Mouse (Mus musculus) liver, embryonic 11.5 days (tissue): Measurements from ENCODE around the gene Ttll3. TPM values are rescaled to one million over a fixed set of nuclear protein-coding genes. Genes with fewer than 3 reads are reported as not detected.

Source experiments
- ATAC-seq: fragments of 200-750 bp; cut with Nextera tagmentation; replicated peaks from 2 replicates; pipeline ENCODE4 v1.8.0; 2017; ENCODE audit warnings: moderate number of reproducible peaks, mild to moderate bottlenecking, moderate TSS enrichment, moderate library complexity; ENCODE audit not compliant: low FRiP score
- DNase-seq: peaks from one replicate; pipeline ENCODE4 v3.0.0-alpha.2; 2017; ENCODE audit warnings: low spot score
- H3K27ac ChIP-seq: fragments of 300-500 bp; sonication (generic); 2 replicates; pipeline ENCODE4 v1.5.1; 2014; ENCODE audit warnings: mild to moderate bottlenecking, low read depth, low read length, control low read depth
- H3K27me3 ChIP-seq: fragments of 300-500 bp; sonication (generic); replicated peaks from 2 replicates; pipeline ENCODE4 v1.6.1; 2014; ENCODE audit warnings: low read length, mixed read lengths; ENCODE audit not compliant: control insufficient read depth, insufficient read depth
- H3K36me3 ChIP-seq: fragments of 300-500 bp; sonication (generic); 2 replicates; pipeline ENCODE4 v1.6.1; 2014; ENCODE audit warnings: mild to moderate bottlenecking, low read length, moderate library complexity, mixed read lengths; ENCODE audit not compliant: control insufficient read depth, insufficient read depth
- H3K4me1 ChIP-seq: fragments of 300-500 bp; sonication (generic); replicated peaks from 2 replicates; pipeline ENCODE4 v1.6.1; 2014; ENCODE audit warnings: low read length, mixed read lengths; ENCODE audit not compliant: control insufficient read depth, insufficient read depth
- H3K4me2 ChIP-seq: fragments of 300-500 bp; sonication (generic); 2 replicates; pipeline ENCODE4 v1.6.1; 2014; ENCODE audit warnings: mild to moderate bottlenecking, control low read depth, moderate library complexity
- H3K4me3 ChIP-seq: fragments of 300-500 bp; sonication (generic); 2 replicates; pipeline ENCODE4 v1.5.1; 2014; ENCODE audit warnings: low read depth, low read length, control low read depth
- H3K9ac ChIP-seq: fragments of 300-500 bp; sonication (generic); 2 replicates; pipeline ENCODE4 v1.6.1; 2014; ENCODE audit warnings: low read depth, low read length, control low read depth
- H3K9me3 ChIP-seq: fragments of 300-500 bp; sonication (generic); 2 replicates; pipeline ENCODE4 v1.6.1; 2016; ENCODE audit warnings: low read length, inconsistent platforms, mixed read lengths; ENCODE audit not compliant: control insufficient read depth
- WGBS: fragments of 180-500 bp; shearing (Covaris S2); extraction: QIAGEN DNeasy Blood & Tissue Kit; methylation state at CpG from one replicate; pipeline ENCODE4 v1.1.7; 2014; 5-methylcytosine and 5-hydroxymethylcytosine counted together
- polyA plus RNA-seq: library from polyadenylated mRNA; unstranded; fragments of >200 nt; fragmentation: Nextera tagmentation; extraction: Ambion mirVana; gene quantifications from 2 replicates; pipeline ENCODE4 v1.2.1, GENCODE M21; 2014

Gene Ttll3
- polyA plus RNA-seq, 1 experiment from 2014 or later, result 2.4 TPM

DNA sequence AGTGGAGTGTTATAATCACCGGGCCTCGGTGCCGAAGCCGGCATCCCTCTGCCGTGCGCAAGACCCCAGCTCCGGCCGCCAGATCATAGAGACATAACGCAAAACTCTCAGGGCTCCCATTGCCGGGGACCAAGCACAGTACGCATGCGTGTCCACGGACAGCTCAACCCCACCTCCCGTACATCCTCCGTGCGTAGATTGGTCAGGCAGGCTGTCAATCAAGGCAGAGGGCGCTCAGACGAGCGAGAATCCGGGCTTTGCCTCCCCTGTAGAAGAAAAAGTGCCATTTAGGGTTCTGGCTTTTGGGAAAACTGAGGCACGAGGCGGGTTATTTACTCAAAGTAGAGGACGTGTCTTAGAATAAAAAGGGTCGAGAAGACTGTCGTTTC lies 30.1 kb downstream of the Ttll3 start, which contains the start of gene Rpusd3:
Rpusd3 (minus strand) TSS at position 142 of the 389 bp plus-strand sequence.
- Histone ChIP-seq H3K9me3 (no peaks in the 10 kb centered on the region), H3K9ac (peak within 1 kb of the TSS; percentile 90), H3K4me2 (peak within 1 kb of the TSS; percentile 99), H3K4me3 (peak within 1 kb of the TSS; percentile 78), H3K27ac (peak within 1 kb of the TSS; percentile 38; the same call in 1 of the 2 replicates), H3K36me3 (no peaks in the 10 kb centered on the region; the same call in 1 of the 2 replicates), H3K27me3 (no peaks in the 10 kb centered on the region), H3K4me1 (peaks cover 13% of the 10 kb centered on the region)
- WGBS, result under 1% methylated on average over 25 of the region's 25 CpGs
- ATAC-seq (peak; percentile 97), DNase-seq (peak; percentile 90)

DNA sequence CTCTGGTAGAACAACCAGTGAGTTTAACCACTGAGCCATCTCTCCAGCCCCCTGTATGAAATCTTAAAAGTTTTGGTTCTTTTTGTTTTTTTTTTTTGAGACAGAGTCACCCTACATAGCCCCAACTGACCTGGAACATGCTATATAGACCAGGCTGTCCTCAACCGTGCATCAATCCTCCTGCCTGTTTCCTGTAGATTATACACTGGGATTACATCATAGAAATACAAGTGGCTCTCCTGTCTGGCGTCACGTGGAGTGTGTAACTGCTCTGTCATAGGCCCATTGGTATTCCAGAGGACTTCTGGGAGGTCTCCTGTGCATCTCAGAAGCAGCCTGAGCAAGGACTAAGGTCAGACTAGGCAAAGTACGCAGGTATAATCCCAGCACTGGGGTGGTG lies 33.9 kb downstream of the Ttll3 start:
- Histone ChIP-seq H3K27ac (no peak overlapping the region), H3K27me3 (no peaks in the 10 kb centered on the region), H3K4me3 (no peak overlapping the region), H3K36me3 (no peaks in the 10 kb centered on the region), H3K4me1 (peaks cover 6% of the 10 kb centered on the region), H3K9me3 (no peaks in the 10 kb centered on the region), H3K4me2 (no peak overlapping the region), H3K9ac (no peak overlapping the region)
- 45% methylated on average over 4 of the region's 4 CpGs for WGBS
- no peak for DNase-seq
- ATAC-seq, result no peak

DNA sequence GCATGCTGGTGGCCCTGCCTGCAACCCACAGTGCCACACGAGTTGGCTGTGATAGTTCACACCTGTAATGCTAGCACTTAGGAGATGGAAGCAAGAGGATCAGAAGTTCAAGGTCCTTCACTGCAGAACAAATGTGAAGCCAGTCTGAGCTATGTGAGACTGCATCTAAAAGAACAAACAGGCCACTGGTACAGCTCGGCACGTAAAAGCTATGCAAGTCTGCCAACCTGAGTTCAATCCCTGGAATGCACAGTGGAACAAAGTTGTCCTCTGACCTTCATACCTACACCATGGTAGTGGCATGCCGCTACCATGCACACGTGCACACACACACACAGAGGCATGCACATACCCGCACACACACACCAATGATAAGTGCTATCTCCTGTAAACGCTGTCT lies 35.1 kb downstream of the Ttll3 start:
- no peak overlapping the region for H3K27ac ChIP-seq
- H3K9me3 ChIP-seq, result no peaks in the 10 kb centered on the region
- no peak overlapping the region for H3K4me2 ChIP-seq
- no peak overlapping the region for H3K4me3 ChIP-seq
- DNase-seq, result no peak
- no peaks in the 10 kb centered on the region for H3K27me3 ChIP-seq
- no peak for ATAC-seq
- H3K9ac ChIP-seq, result no peak overlapping the region
- H3K4me1 ChIP-seq, result no peaks in the 10 kb centered on the region
- 72% methylated on average over 7 of the region's 7 CpGs for WGBS
- no peaks in the 10 kb centered on the region for H3K36me3 ChIP-seq

DNA sequence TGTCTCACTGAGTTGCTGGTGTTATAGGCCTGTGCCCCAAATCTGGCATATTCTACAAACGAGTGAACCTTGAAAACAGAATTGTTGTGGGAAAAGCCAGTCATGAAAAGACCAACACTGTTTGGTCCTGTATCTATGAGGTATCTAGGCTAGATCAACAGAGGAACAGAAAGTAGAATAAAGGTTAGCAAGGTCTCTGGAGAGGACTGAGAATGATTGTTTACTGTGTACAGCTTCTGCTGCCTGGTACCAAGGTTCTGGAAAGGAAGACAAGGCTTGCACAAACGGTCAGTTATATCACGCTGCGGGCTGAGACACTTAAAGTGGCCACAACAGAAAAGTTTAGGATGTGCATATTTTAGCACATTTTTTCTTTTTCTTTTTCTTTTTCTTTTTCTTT lies 37.6 kb downstream of the Ttll3 start:
- no peaks in the 10 kb centered on the region for H3K36me3 ChIP-seq
- H3K4me1 ChIP-seq, result no peaks in the 10 kb centered on the region
- no peaks in the 10 kb centered on the region for H3K9me3 ChIP-seq
- DNase-seq, result no peak
- no peak overlapping the region for H3K27ac ChIP-seq
- no peaks in the 10 kb centered on the region for H3K27me3 ChIP-seq
- ATAC-seq, result no peak
- H3K4me2 ChIP-seq, result no peak overlapping the region
- WGBS, result 91% methylated on average over 4 of the region's 4 CpGs
- H3K4me3 ChIP-seq, result no peak overlapping the region
- no peak overlapping the region for H3K9ac ChIP-seq

DNA sequence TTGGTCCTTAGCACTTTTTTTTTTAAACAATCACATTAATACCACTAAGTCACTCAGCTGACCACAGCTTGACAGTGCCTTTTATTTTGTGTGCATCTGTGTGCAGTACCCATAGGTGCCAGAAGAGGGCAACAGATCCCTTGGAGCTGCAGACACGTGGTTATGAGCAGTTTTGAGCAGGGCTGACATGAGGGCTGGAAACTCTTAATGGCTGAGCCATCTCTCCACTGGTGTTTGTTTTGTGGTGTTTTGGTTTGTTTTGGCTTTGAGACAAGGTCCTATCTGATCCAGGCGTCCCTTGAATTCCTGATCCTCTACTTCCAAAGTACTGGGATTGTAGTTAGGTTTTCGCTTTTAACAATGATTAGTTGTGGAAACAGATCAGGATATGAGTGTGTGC lies 38.3 kb downstream of the Ttll3 start:
- Histone ChIP-seq H3K9ac (no peak overlapping the region), H3K4me2 (no peak overlapping the region), H3K27me3 (no peaks in the 10 kb centered on the region), H3K27ac (no peak overlapping the region), H3K4me3 (no peak overlapping the region), H3K36me3 (no peaks in the 10 kb centered on the region), H3K4me1 (no peaks in the 10 kb centered on the region), H3K9me3 (no peaks in the 10 kb centered on the region)
- ATAC-seq (no peak), DNase-seq (no peak)
- WGBS, result 64% methylated on average over 3 of the region's 3 CpGs

DNA sequence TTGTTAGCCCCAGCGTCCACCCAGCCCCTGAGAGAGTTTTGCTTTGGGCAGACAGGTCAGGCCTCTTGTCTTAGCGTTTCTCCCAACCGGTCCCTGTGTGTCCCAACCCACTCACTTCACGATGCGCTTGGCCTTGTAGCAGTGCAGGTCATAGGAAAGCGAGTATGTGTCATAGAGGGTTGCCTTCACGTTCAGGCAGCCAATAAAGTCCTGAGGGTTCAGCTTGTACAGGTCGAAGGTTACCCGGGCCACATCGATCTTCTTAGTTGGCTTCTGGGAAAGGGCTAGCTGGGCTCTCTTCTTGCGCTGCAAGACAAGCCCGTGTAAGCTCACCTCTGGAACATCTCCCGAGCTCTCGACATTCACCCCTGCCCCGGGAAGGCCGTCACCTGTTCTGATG lies 38.9 kb downstream of the Ttll3 start:
- no peak for DNase-seq
- no peak overlapping the region for H3K27ac ChIP-seq
- no peaks in the 10 kb centered on the region for H3K36me3 ChIP-seq
- ATAC-seq, result no peak
- WGBS, result 85% methylated on average over 16 of the region's 16 CpGs
- no peak overlapping the region for H3K4me3 ChIP-seq
- H3K27me3 ChIP-seq, result no peaks in the 10 kb centered on the region
- no peaks in the 10 kb centered on the region for H3K9me3 ChIP-seq
- no peak overlapping the region for H3K9ac ChIP-seq
- no peaks in the 10 kb centered on the region for H3K4me1 ChIP-seq
- H3K4me2 ChIP-seq, result no peak overlapping the region

DNA sequence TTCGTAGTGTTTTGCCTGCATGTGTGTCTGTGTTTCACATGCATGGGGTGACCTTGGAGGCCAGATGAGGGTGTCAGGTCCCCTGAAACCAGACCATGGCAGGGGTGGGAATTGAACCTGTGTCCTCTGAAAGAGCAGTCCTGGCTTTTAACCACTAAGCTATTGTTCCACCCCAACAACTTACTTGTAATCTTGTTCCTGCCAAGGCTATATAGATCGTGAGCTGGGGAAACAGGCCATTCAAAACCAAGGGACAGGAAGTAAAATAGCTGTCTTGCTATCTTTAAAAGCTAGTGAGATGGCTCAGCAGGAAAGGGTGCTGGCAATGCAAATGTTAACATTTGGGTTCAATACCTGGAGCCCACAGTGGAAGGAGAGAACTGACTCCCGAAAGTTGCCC lies 40.9 kb downstream of the Ttll3 start:
- Histone ChIP-seq H3K4me1 (no peaks in the 10 kb centered on the region), H3K4me3 (no peak overlapping the region), H3K36me3 (no peaks in the 10 kb centered on the region), H3K4me2 (no peak overlapping the region), H3K27ac (no peak overlapping the region), H3K9me3 (no peaks in the 10 kb centered on the region), H3K9ac (no peak overlapping the region), H3K27me3 (no peaks in the 10 kb centered on the region)
- ATAC-seq (no peak), DNase-seq (no peak)
- 58% methylated on average over 3 of the region's 3 CpGs for WGBS

DNA sequence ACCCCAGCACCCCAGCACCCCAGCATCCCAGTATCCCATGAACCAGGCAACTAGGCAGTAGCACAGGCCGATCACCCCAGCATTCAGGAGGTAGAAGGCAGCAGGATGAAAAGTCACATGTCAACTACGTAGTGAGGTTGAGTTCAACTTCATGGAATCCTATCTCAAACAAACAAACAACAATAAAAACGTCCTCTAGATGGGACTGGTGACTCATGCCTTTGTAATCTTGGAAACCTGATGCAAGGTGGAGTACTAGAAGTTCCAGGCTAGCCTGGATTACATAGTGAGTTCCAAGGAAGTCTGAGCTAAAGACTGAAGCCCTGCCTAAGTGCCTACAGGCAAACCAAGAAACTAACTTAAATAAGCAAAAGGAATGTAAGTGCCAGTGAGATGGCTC lies 41.8 kb downstream of the Ttll3 start:
- Histone ChIP-seq H3K4me3 (no peak overlapping the region), H3K4me2 (no peak overlapping the region), H3K9me3 (no peaks in the 10 kb centered on the region), H3K4me1 (no peaks in the 10 kb centered on the region), H3K27me3 (no peaks in the 10 kb centered on the region), H3K27ac (no peak overlapping the region), H3K9ac (no peak overlapping the region), H3K36me3 (no peaks in the 10 kb centered on the region)
- ATAC-seq, result no peak
- DNase-seq, result no peak
- 61% methylated on average over 3 of the region's 3 CpGs for WGBS

DNA sequence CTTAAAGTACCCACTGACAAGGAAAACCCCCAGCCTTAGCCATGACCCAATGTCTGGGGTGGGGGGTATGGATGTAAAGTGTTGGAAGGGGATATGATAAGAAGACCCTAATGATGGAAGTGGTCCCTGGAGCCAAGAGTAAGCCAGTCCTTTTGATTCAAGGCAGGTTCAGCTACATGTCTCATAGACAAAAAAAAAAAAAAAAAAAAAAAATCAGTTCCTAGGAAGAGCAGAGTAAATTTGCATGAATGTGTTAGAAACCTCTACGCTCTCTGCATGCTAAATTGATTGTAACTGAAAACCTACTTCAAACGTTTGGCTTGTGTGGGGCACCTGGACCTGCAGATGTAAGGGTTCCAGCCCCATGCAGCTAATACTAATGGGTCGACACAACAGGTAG lies 42.7 kb downstream of the Ttll3 start:
- Histone ChIP-seq H3K36me3 (no peaks in the 10 kb centered on the region), H3K4me1 (no peaks in the 10 kb centered on the region), H3K27ac (no peak overlapping the region), H3K4me3 (no peak overlapping the region), H3K9ac (no peak overlapping the region), H3K4me2 (no peak overlapping the region), H3K27me3 (no peaks in the 10 kb centered on the region), H3K9me3 (no peaks in the 10 kb centered on the region)
- DNase-seq (no peak), ATAC-seq (no peak)
- WGBS, result 57% methylated on average over 3 of the region's 3 CpGs
